Mouse (Mus musculus) urinary bladder, postnatal 14 days (tissue): ENCODE results near the gene Zfp612.

ENCODE experiments used
- DNase-seq: peaks from one replicate; pipeline ENCODE4 v3.0.0; 2021; ENCODE audit warnings: low spot score

The Zfp612 gene

GRCm38 (mm10) chr8:110134236-110134635, 54.7 kb downstream of the Zfp612 start:
- DNase-seq = no peak

GRCm38 (mm10) chr8:110135515-110135914, 56.0 kb downstream of the Zfp612 start:
- no peak for DNase-seq

GRCm38 (mm10) chr8:110140156-110140555, 60.6 kb downstream of the Zfp612 start:
- no peak for DNase-seq

GRCm38 (mm10) chr8:110140770-110141169, 61.2 kb downstream of the Zfp612 start:
- DNase-seq = no peak
